Mouse (Mus musculus) myocyte (in vitro differentiated cells): ENCODE results near the gene Notch3.
"Not testable (repeated sequence)": the region's sequence is repeated elsewhere in the genome, so short reads cannot be mapped to it uniquely, and the experiment has no call there.

Source experiments
- CEBPB ChIP-seq: IDR thresholded peaks from 2 replicates; pipeline ENCODE4 v1.6.1; 2011; ENCODE audit warnings: mild to moderate bottlenecking, moderate library complexity; ENCODE audit not compliant: poor library complexity, insufficient read depth, severe bottlenecking
- E2F4 ChIP-seq: IDR thresholded peaks from one replicate; pipeline ENCODE4 v1.6.1; 2011; ENCODE audit warnings: mild to moderate bottlenecking, control low read depth, moderate library complexity; ENCODE audit not compliant: insufficient read depth
- MAX ChIP-seq: IDR thresholded peaks from one replicate; pipeline ENCODE4 v1.6.1; 2011; ENCODE audit warnings: low read depth, mild to moderate bottlenecking, control low read depth
- MYOD1 ChIP-seq, 3 experiments: IDR thresholded peaks; one replicate each; pipeline ENCODE4 v1.6.1; 2011; ENCODE audit warnings: control low read depth in 2 of 3, low read depth in 2 of 3, mild to moderate bottlenecking in 2 of 3, moderate library complexity in 1 of 3; ENCODE audit not compliant: insufficient read length in 2 of 3, control insufficient read depth in 1 of 3
- MYOG ChIP-seq, 3 experiments: IDR thresholded peaks; one replicate each; pipeline ENCODE4 v1.6.1; 2011; ENCODE audit warnings: control low read depth in 2 of 3, low read depth in 2 of 3, mild to moderate bottlenecking in 2 of 3; ENCODE audit not compliant: insufficient read length in 2 of 3, control insufficient read depth in 1 of 3, insufficient read depth in 1 of 3
- POLR2A ChIP-seq: IDR thresholded peaks from one replicate; pipeline ENCODE4 v1.6.1; 2011; ENCODE audit warnings: low read depth, mild to moderate bottlenecking, control low read depth, moderate library complexity; ENCODE audit not compliant: insufficient read length
- POLR2AphosphoS2 ChIP-seq: IDR thresholded peaks from one replicate; pipeline ENCODE4 v1.6.1; 2011; ENCODE audit warnings: low read depth, control low read depth; ENCODE audit not compliant: insufficient read length
- REST ChIP-seq: IDR thresholded peaks from one replicate; pipeline ENCODE4 v1.6.1; 2011; ENCODE audit warnings: mild to moderate bottlenecking, control low read depth, moderate library complexity; ENCODE audit not compliant: insufficient read depth, insufficient read length
- TCF12 ChIP-seq: IDR thresholded peaks from one replicate; pipeline ENCODE4 v1.6.1; 2011; ENCODE audit warnings: mild to moderate bottlenecking, control low read depth; ENCODE audit not compliant: poor library complexity, insufficient read depth, severe bottlenecking
- USF1 ChIP-seq: IDR thresholded peaks from one replicate; pipeline ENCODE4 v1.6.1; 2011; ENCODE audit warnings: low read depth, mild to moderate bottlenecking, control low read depth, moderate library complexity

- not testable (repeated sequence) for TF ChIP-seq TCF12; MAX; E2F4; USF1; MYOD1 (IDR thresholded peaks at IDR 0.05; ENCODE audit: control insufficient read depth in 1 of 3, insufficient read length in 2 of 3, low read depth in 2 of 3); REST; MYOG (IDR thresholded peaks at IDR 0.05; ENCODE audit: control insufficient read depth in 1 of 3, insufficient read depth in 1 of 3, insufficient read length in 2 of 3, low read depth in 2 of 3)
- peak; percentile 59 for TF ChIP-seq POLR2A
- peak; percentile 42 for TF ChIP-seq POLR2AphosphoS2
- 0 out of 2 replicates have a peak, but pooled peaks have one; percentile 25 for TF ChIP-seq CEBPB
Observed at GRCm38 (mm10) chr17:32091364-32092240, 75.0 kb downstream of the Notch3 start.
